Mouse (Mus musculus) MN1 (cell line): ENCODE data around the gene Tln1.
"Not testable (repeated sequence)": the region's sequence is repeated elsewhere in the genome, so short reads cannot be mapped to it uniquely, and the experiment has no call there.

Experiments
- DNase-seq: peaks from one replicate; pipeline ENCODE4 v3.0.0-alpha.2; 2016; ENCODE audit warnings: low spot score

Gene Tln1

GRCm38 (mm10) chr4:43506074-43506473 lies 56.4 kb downstream of the Tln1 start:
- DNase-seq: no peak

DNA sequence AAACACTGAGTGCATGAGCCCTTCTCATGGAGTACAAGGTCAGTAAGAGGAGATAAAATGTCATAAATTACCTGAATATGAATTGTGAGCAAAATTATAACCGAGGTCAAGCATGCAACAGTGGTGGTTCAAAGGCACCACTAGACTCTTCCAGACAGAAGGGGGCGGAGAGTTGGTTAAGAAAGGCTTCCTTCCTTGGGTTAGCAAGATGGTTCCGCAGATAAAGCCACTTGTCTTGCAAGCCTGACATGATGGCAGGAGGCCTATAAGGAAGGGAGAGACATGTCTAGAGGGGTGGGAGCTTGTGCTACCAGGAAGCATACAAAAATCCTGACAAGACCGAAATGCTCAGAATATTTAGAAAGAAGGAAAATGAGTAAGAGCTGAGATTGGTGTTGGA lies 58.2 kb downstream of the Tln1 start:
- no peak for DNase-seq

DNA sequence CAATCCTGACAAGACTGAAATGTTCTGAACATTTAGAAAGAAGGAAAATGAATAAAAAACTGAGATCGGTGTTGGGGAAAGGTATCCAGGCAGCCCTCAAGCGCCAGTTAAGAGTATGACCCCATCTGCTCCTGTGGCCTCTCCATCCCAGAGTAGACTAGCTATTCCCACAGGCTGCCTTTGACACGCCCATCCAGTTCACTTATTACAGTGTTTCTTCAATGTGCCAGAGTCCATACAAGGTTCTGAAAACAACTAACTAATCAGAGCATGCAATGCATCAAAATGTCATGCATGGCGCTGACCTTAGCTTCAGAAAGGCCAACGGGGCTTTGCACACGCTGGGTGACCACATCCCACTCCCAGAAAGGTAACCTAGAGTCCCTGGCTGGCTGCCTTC lies 59.0 kb downstream of the Tln1 start:
- no peak for DNase-seq

GRCm38 (mm10) chr4:43503041-43503440 lies 59.5 kb downstream of the Tln1 start:
- no peak for DNase-seq

DNA sequence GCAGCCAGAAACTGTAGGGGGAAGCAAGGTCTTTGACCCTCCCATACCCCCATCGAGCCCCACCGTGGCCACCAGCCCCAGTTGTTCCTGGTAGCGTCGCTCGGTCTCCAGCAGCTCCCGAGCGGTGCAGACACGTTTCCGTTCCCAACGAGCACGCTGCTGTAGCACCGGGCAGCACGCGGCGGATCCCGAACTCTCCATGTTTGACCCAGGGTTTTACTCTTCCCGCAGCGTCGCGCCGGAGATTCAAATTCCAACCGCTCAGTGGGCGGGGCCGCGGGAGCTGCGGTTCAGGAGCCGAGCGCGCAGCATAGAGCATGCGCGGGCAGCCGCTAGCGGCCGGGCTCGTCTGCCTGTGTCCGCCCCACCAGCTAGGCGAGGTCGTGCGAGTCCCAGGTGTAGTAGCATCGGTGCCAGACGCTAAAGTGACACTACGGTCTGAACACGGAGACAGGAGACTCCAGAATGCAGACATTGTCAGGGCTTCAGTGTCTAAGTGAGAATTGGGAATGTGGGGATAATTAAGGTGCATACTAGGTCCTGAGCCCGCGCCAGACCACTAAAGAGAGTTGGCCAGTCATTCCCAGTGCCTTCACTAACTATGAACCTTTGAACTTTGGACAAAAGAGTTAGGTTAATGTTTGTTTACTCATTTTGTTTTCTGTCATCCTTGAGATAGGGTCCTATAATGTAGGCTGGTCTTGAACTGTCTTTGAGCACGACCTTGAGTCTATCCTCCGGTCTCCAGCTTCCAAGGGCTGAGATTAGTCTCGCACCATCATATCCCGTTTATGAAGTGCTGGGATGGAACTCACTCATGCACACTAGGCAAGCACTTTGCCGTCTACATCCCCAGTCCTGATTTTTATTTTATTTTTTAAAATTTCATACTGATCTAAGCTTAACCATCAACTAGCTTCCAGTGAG lies 62.8 kb downstream of the Tln1 start, which contains the start of gene Arhgef39:
Gene Arhgef39 (minus strand): TSS at position 289 of the 927 bp plus-strand sequence.
- peak; percentile 84 for DNase-seq

DNA sequence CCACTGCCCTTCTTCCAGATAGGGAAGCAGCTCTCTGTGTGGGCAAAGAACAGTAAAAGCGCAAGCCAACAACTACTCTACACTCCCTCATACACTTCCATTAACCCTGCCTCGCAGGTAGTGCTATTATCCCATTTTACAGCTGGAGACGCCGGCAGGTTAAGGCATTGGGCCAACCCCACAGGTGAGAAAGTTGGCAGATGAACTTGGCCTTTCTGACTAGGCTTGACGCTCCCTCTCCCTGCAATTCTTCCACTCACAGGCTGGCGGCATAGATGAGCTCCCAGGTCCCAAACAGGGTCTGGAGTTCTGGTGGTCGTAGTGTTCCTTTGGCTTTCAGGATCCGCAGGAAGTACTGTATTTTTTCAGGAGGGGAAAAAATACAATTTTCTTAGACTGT lies 63.5 kb downstream of the Tln1 start:
- no peak for DNase-seq

DNA sequence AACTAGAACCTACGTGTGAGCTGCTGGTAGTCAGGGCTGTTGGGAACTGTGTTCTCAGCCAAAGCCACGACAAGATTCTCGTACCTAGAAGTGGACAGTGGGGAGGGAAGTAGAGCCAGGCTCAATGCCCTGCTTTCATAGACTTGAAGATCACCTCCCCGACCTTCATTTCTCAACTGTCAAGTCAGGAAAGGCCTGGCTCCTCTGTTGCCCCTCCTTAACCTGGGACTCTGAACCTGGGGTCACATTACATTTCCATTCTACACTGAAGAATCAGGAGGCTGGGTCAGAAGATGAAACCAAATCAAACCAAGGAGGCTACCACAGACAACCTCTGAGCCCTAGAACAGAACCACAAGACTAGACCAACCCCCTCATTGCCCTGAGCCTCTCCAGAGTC lies 64.5 kb downstream of the Tln1 start:
- DNase-seq: no peak

GRCm38 (mm10) chr4:43497405-43497804 lies 65.1 kb downstream of the Tln1 start:
- no peak for DNase-seq

GRCm38 (mm10) chr4:43496587-43496986 lies 65.9 kb downstream of the Tln1 start:
- no peak for DNase-seq

- DNase-seq: no peak
Measured at GRCm38 (mm10) chr4:43493846-43494240, 68.6 kb downstream of the Tln1 start.

DNA sequence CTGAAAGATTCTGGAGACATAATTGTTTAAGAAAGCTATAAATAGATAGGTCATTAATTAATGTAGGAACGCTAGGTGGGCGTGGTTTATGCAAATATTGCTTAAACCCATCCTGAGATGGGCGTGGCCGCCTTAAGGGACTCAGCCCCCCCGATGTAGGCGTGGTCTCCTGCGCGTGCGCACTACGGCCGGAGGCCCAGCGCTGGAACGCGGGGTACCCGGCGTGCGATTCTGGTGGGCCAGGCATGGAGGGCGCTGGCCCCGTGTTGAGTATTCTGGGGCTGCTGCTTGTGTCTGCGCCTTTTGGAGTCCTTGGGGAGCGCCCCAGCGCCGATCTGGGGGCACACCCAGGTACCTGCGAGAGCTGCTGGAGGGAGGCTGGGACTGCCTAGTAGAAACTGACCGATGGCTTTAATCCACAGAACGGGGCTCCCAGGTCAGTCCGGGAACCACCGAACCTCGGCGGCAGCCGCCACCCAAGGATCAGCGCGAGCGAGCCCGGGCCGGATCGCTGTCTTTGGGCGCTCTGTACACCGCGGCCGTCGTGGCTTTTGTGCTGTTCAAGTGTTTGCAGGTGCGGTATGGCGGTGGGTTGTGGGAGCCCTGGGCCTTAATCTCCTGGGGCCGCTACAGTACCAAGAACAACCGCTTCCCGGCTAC lies 69.2 kb downstream of the Tln1 start:
- DNase-seq: peak; percentile 94

GRCm38 (mm10) chr4:43492821-43493185 lies 69.7 kb downstream of the Tln1 start, which contains the start of gene Ccdc107:
Gene Ccdc107, plus strand, starts transcription at chr4:43492900.
- DNase-seq: peak; percentile 94

GRCm38 (mm10) chr4:43492101-43492820 lies 70.2 kb downstream of the Tln1 start:
- peak; percentile 30 for DNase-seq

- DNase-seq: no peak
Measured at GRCm38 (mm10) chr4:43490801-43491200, 71.7 kb downstream of the Tln1 start.

- DNase-seq: no peak
Measured at GRCm38 (mm10) chr4:43489611-43490010, 72.9 kb downstream of the Tln1 start.

DNA sequence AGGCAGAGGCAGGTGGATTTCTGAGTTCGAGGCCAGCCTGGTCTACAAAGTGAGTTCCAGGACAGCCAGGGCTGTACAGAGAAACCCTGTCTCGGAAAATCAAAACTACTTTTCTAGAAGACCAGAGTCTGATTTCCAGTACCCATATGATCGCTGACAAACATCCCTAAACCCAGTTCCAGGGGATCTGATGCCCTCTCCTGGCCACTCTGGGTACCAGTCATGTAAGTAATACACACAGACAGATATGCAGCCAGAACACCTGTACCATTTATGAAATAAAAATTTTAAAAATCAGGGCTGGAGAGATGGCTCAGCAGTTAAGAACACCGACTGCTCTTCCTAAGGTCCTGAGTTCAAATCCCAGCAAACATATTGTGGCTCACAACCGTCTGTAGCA lies 76.8 kb downstream of the Tln1 start:
- not testable (repeated sequence) for DNase-seq

GRCm38 (mm10) chr4:43483535-43484091 lies 78.9 kb downstream of the Tln1 start, which contains the start of gene Sit1:
Gene Sit1, minus strand, starts transcription at chr4:43483734.
- DNase-seq: no peak

- DNase-seq: no peak
Measured at GRCm38 (mm10) chr4:43482591-43482990, 79.9 kb downstream of the Tln1 start.

DNA sequence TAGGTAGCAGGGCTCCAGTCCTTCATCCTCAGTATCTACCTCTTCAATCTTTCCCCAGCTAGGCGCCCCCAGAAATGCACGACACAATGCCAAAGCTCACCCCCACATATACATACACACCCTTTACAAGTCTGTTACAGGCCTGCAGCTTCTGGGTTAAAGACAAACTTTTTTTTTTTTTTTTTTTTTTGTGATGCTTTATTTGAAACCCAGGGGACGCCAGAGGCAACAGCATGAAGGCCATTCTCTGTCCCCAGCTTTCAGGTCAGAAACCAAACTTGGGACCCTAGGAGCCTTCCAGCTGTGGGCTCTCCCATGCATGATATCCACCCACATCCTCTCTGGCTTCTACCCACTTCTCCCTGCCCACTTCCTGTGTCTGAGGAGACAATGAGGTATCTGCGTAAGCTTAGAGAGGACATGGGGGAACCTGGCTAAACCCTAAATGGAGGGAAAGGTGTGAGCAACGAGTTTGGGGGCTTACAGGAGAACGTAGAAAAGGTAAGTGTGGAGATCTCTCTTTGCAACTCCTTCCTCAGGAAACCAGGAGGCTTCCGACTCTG lies 80.5 kb downstream of the Tln1 start:
- no peak for DNase-seq
